Mouse (Mus musculus): Measurements from ENCODE around the gene Rps3a1.
A peak's percentile ranks its signal among the peaks of the same experiment; 100 is the strongest.

DNA sequence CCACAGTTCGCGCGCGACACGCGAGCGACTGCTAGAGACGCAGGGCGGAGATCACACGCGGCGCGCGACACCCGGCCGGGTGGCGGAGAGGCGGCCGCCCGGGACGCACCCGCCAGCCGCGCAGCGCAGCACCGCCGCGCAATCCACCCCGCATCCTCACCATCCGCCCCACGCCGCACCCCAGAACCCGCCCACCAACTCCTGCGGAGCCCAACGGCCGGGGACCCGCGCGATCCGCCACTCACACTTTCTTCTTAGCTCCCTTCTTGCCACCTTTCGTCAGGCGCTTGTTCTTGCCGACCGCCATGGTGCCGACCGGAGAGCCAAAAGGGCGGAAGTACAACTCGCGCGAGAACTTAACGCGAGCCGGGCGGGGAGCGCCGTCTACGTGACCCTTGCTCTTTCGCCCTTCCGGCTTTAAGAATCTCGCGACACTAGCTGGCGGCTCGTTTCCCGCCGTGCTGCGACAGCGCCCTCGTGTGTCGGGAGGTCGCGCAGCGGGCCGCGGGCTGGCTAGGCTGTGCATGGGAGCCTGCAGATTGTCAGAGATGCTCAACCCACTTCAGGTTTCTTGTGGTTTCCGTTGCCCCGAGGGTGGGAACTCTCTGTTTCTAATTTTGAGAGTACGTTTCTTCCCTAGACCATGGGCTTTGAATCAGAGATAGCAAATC lies at the start of gene Rps3a1:
- TF ChIP-seq CTCF (IDR thresholded peaks at IDR 0.05; ENCODE audit: low read depth) (peak; percentile 100), EP300 (IDR thresholded peaks at IDR 0.05; ENCODE audit: low read depth) (peak; percentile 92)
